Mouse (Mus musculus) frontal cortex, postnatal 25 days (tissue): Measurements from ENCODE around the gene Kcnma1.

Source experiments
- DNase-seq, 2 experiments: peaks; one replicate each; pipeline ENCODE4 v3.0.0; 2022; ENCODE audit warnings: low spot score in 2 of 2

The Kcnma1 gene

GRCm38 (mm10) chr14:23688513-23688912, 325.8 kb downstream of the Kcnma1 start:
- DNase-seq: no peak

- no peak for DNase-seq
Observed at GRCm38 (mm10) chr14:23684463-23685066, 329.7 kb downstream of the Kcnma1 start.

- DNase-seq: no peak
Observed at GRCm38 (mm10) chr14:23682758-23683157, 331.5 kb downstream of the Kcnma1 start.

GRCm38 (mm10) chr14:23679378-23679777, 334.9 kb downstream of the Kcnma1 start:
- no peak for DNase-seq

GRCm38 (mm10) chr14:23666420-23666819, 347.9 kb downstream of the Kcnma1 start:
- DNase-seq: no peak

GRCm38 (mm10) chr14:23651682-23652081, 362.6 kb downstream of the Kcnma1 start:
- DNase-seq: no peak

- DNase-seq: no peak
Observed at GRCm38 (mm10) chr14:23650126-23650525, 364.2 kb downstream of the Kcnma1 start.

GRCm38 (mm10) chr14:23645361-23646063, 368.8 kb downstream of the Kcnma1 start:
- DNase-seq: no peak

GRCm38 (mm10) chr14:23643162-23643561, 371.1 kb downstream of the Kcnma1 start:
- no peak for DNase-seq

GRCm38 (mm10) chr14:23640665-23641064, 373.6 kb downstream of the Kcnma1 start:
- no peak for DNase-seq

GRCm38 (mm10) chr14:23638078-23638695, 376.1 kb downstream of the Kcnma1 start:
- no peak for DNase-seq

GRCm38 (mm10) chr14:23635903-23636302, 378.4 kb downstream of the Kcnma1 start:
- no peak for DNase-seq

- no peak for DNase-seq
Observed at GRCm38 (mm10) chr14:23633011-23633595, 381.2 kb downstream of the Kcnma1 start.

GRCm38 (mm10) chr14:23626925-23627324, 387.4 kb downstream of the Kcnma1 start:
- no peak for DNase-seq

GRCm38 (mm10) chr14:23626114-23626513, 388.2 kb downstream of the Kcnma1 start:
- no peak for DNase-seq

- no peak for DNase-seq
Observed at GRCm38 (mm10) chr14:23625436-23625835, 388.9 kb downstream of the Kcnma1 start.

GRCm38 (mm10) chr14:23624455-23624854, 389.8 kb downstream of the Kcnma1 start:
- no peak for DNase-seq

- DNase-seq: no peak
Observed at GRCm38 (mm10) chr14:23620685-23621084, 393.6 kb downstream of the Kcnma1 start.

- no peak for DNase-seq
Observed at GRCm38 (mm10) chr14:23618973-23619372, 395.3 kb downstream of the Kcnma1 start.

- no peak for DNase-seq
Observed at GRCm38 (mm10) chr14:23618081-23618480, 396.2 kb downstream of the Kcnma1 start.

GRCm38 (mm10) chr14:23610054-23610453, 404.2 kb downstream of the Kcnma1 start:
- no peak for DNase-seq

GRCm38 (mm10) chr14:23605740-23606139, 408.6 kb downstream of the Kcnma1 start:
- DNase-seq: no peak

- no peak for DNase-seq
Observed at GRCm38 (mm10) chr14:23602937-23603336, 411.4 kb downstream of the Kcnma1 start.
